Mouse (Mus musculus) heart, adult 9 months (tissue): ENCODE measurements at regions not wholly inside any gene's neighbourhood (a gene's known extent, or its start where the extent isn't known, plus 50 kb on each side); places are given as distances from the start of the nearest gene placed in this dataset.

Experiments used
- DNase-seq, 2 experiments: peaks; one replicate each; pipeline ENCODE4 v3.0.0; 2022; ENCODE audit warnings: low spot score in 2 of 2

DNA sequence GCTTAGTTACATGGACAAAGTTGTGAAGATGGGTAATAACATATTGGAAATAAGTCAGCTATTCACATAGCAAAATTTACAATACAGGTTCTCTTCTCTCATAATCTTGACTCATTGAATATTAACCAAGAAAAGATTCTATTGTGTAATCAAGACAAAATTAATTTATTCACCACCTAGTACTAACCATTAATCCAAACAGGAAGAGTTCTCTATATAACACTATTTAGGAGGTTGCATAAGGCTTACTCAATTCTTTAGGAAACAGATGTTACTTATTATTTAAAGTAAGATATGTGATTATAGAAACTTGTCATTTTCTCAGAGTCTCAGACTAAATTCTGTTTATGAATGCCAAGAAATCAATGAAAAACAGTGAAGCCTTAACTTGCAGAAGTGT, 600.4 kb upstream of the Tusc1 start:
- DNase-seq, result no peak

GRCm38 (mm10) chr4:93927117-93927516, 591.8 kb upstream of the Tusc1 start:
- DNase-seq, result no peak

DNA sequence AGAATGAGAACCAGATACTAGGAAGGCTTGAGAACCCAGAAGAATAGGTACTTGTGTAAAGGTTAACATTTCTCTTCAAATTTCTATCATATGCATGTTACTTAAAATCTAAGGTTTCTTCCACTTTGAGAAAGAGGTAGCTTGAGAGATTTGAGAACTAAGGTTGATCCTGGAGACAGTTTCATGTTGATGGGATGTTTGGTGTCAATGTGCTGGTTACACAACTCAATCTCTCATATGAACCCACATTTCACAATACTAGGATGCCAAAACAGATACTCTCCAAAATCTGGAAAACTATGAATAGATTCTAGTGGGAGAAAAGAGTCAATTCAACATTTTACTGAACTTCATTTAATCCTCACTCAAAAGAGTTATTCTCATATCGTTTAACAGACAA, 589.1 kb upstream of the Tusc1 start:
- no peak for DNase-seq

DNA sequence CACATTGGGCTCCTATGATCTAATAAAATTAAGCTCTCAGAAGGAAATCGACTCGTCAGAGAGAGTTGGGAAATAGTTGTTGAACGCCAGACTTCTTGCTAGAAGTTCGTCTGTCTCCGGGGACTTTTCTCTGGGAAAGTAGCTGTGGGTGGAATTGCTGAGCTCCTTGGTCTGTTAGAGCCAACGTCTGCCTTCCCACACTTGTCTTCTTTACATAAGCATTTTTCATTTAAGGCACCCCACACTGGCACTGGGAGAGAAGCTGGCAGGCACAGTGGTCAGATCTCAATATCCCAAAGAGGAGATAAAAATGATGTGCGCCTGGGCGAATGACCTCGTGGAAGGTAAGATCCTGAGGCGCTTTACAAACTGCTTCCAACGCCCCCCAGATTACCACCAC, 551.3 kb upstream of the Tusc1 start:
- DNase-seq, result no peak

DNA sequence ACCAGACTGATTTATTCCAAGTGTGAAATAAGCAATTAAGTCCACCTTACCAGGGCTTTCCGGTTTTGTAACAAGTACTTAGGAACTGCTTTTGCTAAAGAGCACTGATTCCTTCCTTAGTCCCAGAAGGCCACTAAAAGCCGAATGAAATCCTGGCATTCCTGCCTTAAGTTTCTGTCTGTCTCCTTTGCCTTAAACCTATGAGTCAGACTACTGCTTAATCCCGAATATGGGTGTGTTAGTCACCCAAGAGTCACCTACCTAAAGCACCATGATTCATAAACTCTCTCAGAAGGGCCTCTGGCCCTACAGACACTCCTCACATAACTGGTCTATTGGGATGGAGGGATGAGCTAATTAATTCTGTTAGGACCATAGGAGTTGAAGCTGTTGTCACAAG, 546.0 kb upstream of the Tusc1 start:
- no peak for DNase-seq

DNA sequence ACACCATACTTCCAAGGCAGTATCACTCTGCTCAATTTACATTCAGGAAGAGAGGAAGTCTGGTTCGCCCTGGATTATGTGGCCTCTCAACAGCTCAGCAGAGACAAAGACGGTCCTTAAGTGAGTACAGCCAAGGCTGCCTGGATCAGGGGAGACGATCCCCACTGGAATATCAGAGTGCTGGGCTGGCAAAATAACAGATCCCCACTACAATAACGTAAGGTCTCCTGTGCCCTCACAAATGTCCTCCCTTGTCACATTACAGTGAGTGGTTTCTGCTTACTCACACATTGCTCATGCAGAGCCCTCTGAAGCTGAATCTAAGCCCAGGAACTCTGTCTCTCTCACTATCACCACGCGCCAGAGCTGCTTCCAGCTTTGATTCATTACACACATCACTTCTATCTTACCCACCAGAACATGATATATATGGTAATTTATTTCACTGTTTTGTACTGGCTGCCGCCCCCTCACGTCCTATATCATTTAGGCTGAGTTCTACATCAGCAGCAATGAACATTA, 544.1 kb upstream of the Tusc1 start:
- no peak for DNase-seq

DNA sequence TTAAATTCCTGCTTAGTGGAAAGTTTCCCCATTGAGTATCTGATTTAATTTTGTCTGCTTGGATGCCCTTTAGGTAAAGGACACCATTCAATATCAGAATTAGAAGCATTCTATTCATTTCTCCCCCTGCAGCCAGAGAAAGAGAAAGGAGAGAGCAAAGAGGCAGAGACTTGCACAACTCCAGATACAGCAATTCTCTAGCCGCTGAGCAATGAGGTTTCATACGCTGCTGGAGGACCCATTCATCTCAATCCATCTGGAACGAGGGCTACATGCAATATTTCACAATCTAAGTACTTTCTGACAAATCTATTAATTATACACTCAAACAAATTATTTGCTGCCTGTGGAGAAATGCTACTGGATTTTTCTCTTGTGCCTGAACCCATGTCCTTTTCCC, 538.0 kb upstream of the Tusc1 start:
- no peak for DNase-seq

DNA sequence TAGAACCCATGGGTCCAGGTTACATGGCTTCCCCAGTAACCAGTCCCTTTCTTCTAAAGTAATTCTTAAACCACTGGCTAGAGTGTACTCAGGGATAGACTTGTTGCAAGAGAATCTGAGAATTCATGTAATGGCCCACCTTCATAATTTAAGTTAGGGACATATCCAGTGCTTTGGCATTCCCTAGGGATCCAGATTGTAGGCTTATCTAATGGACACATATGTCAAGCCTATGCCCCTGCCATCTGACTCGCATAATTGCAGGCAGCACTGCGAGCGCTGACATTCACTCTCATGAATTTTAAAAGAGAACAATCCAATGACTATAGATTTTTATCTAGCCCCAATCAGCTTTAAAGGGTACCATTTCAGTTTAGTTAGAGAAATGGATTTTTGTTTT, 518.1 kb upstream of the Tusc1 start:
- no peak for DNase-seq

DNA sequence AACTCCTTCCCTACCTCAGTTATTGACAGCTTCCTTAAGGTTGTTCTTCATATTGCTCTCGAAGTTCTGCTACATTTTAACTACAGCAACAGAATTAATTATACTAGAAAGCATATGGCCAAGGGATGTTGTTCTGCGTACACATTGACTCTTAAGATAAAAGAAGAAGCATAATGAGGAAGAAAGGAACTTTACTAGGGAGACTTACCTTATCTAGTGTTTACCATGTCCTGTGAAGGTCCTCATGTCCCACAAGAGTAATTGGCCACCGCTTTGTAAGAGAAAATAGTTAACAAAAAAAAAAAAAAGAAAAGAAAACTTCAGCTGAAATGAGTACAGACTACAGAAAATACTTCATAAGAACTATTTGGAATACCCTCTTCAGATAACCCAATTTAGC, 513.9 kb upstream of the Tusc1 start:
- no peak for DNase-seq

DNA sequence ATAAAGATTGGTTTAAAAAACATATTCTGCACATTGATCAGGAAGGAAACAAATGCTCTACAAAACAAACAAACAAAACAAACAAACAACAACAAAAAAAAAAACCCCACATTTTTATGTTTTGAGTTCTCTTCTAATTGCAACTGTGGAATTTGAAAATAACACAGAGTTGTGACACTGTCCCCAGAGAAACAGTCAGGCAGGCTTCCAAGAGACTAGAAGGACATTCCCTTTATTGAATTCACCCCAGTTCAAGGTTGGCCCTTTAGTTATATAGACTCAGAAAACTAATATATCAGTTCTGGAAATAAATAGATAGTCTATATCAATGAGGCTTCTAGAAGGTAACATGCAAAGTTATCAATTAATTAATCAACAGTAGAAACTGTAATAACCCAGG, 495.4 kb upstream of the Tusc1 start:
- DNase-seq, result no peak

DNA sequence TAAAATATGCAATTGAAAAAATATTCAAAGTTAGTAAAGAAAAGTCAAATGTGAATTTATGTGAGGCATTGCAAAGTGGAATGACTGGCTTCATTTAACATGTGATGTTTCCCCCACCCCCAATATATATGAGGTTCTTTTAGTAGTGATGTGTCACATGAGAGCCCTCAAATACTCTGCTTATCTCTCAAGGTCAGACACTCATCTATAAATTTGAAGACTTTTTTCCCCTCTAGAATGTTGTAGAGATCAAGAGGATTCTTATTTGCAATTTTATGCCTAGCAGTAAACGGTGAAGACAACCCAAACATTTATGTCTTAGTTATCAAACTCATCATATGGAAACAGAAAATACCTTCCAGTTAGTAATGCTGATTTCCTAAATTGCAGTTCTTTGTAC, 457.8 kb upstream of the Tusc1 start:
- no peak for DNase-seq

DNA sequence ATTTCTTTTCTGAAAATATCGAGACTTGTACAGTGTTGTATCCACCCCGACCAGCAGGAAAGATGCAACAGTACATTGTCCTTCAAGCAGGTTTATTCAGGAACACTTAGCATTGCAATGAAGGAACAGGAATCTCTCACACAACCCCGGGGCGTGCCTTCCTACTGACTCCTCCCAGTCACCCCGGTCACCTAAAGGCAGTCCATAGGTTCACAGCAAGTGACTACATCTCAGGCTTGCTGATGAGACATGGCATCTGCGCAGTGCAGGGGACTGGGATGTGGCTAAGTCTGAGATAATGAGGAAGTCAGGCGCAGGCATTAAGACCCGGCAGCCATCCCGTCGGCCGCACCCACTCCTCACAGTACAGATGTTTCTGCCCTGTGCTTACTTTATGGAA, 454.8 kb upstream of the Tusc1 start:
- DNase-seq, result no peak

- no peak for DNase-seq
These were observed 419.2 kb upstream of the Tusc1 start for GRCm38 (mm10) chr4:93754497-93754896.

GRCm38 (mm10) chr4:93746326-93746725, 411.0 kb upstream of the Tusc1 start:
- DNase-seq, result no peak

DNA sequence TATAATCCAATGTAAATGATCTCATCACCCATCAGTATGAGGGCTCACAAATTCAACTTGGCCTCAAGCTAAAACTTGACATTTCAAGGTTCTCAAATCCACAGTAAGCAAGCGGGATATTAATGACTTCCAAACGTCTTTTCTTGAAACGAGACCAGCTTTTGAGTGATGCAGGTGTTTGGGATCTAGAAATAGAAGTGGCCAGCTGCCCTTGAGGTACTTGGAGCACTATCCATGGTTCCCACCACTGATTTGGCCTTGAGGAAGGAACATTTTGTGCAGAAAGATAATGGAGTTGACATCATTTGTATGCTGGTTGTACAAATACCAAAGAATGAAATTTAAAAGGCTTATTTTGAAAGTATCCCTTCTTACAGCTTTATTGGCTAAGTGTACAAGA, 378.4 kb upstream of the Tusc1 start:
- peak; percentile 13 to 28 for DNase-seq

GRCm38 (mm10) chr4:93676403-93677039, 341.2 kb upstream of the Tusc1 start:
- DNase-seq, result no peak

DNA sequence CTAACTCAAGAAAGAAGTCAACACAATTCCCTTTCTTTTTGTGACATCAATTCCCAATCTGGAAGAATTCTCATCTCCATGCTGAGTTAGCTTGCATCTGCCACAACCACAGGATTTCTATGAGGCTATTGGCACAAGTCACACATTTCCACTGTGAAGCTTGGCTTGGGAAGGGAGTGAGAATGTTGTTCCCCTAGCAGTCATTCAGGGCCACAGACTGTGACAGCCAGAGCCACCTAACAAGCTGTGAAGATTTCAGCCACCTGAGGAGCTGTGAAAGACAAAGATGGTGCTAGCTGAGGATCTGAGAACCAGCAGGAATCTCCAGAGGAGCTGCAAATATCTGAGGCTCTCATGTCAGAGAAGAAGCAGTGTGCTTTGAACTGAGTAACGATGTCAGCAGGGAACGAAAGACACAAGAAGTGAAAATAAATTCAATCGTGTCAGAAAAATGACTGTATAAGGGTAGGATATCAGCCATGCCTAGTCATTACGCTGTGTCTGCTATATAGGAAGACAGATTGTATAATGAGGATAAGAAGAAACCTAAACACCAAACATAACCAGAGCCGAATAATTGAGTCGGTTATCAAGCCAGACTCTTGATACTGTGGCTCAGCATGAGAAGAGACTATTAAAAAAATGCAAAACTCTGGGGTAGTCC, 340.6 kb upstream of the Tusc1 start:
- no peak for DNase-seq

- DNase-seq, result no peak
These were observed 333.7 kb upstream of the Tusc1 start for GRCm38 (mm10) chr4:93669050-93669449.

DNA sequence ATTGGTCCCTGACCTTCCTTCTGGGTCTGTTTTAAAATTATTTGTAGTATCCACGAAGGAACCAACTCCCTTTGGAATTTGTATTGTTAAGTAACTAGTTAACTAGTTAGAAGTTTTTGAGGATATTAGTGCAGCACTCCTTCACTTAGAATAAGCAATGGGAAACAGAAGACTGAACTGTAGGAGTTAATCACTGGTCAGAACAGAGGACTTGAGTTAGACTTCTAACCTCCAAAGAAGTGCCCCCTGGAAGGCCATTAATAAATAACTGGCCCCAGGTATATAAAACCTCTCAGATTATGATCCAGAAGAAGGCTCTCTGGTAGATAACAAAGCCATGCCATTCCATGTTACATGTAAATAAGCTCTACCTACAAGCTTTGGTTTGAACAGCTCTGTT, 329.0 kb upstream of the Tusc1 start:
- no peak for DNase-seq

DNA sequence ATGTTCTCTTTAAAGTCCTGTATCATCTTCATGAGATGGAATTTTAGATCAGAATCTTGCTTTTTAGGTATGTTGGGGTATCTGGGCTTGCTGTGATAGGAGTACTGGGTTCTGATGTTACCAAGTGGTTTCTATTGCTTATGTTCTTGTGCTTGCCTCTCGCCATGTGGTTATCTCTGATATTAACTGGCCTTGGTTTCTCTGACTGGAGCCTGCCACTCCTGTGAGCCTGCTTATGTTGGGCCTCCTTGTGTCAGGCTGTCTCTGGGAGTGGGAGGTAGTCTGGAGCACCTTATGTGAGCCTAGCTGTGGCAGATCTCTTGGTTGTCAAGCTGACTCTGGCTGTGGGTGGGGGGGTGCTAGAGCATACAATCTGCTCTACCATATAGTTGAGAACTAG, 302.9 kb upstream of the Tusc1 start:
- DNase-seq, result no peak

DNA sequence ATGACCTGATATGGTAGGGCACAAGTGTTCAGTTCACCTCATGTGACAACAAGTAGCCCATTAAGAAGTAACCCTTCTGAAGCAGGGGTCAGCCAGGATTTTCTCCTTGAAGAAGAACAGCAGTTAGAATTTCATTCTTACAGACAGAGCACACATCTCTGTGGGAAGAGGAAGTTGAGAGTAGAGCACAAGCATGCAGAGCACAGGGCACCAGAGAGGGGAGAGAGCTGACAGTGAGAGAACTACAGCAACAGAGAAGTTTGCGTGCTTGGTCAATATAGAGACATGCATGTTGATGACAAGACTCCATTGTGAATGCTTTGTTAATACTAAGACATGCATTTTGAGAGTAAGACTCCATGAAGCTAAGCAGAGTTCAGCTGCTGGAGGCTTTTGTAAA, 263.2 kb upstream of the Tusc1 start:
- no peak for DNase-seq

DNA sequence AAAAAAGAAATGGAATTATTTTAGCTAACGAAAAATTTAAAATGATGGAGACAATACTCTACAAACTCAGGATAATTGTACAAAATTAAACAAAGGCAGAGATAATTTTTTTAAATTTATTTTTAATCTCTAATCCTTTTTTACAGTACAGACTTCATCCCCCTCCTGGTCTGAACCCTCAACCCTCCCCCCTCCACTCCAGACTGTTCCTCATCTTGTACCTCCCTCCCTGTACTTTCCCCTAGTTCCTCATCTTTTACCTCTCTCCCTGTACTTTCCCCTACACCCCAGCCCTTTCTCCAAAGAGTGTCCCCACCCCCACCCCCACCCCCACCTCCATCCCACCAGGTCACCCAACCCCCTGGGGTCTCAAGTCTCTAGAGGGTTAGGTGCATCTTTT, 249.0 kb upstream of the Tusc1 start:
- DNase-seq, result no peak

DNA sequence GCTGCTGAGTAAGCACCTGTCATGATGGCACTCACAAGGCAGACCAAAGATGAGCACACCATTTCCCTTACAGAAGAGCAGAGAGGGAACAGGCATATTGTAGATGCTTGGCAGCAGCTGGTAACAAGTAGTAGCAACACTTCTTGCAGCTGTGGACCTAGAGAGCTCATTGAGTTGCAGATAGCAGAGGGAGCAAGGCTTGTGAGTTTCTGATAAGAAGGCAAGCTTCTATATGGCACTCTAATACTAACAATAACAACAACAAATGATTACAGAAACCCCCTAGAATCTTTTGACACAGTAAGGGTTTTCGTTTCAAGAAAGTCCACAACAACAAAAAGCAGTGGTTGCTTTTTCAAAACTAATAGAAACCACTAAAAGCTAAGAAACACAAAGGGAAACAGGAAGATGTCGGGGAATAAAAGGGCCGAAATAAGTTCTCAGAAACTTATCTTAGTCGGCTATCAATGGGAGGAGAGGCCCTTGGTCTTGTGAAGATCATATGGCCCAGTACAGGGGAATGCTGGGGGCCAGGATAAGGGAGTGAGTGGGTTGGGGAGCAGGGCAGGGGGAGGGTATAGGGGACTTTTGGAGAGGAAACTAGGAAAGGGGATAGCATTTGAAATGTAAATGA, 248.5 kb upstream of the Tusc1 start:
- DNase-seq, result no peak
